Mouse (Mus musculus) C2C12 (cell line): ENCODE data around the gene Trappc3l. TPM values are rescaled to one million over a fixed set of nuclear protein-coding genes. Genes with fewer than 3 reads are reported as not detected.
A peak's percentile ranks its signal among the peaks of the same experiment; 100 is the strongest.

Experiments
- H3K27me3 ChIP-seq: one replicate; pipeline ENCODE4 v1.6.1; 2011; ENCODE audit not compliant: control insufficient read depth, insufficient read depth, insufficient read length
- H3K36me3 ChIP-seq: one replicate; pipeline ENCODE4 v1.6.1; 2011; ENCODE audit not compliant: control insufficient read depth, insufficient read depth
- H3K4me3 ChIP-seq: one replicate; pipeline ENCODE4 v1.5.1; 2011; ENCODE audit warnings: mild to moderate bottlenecking, control low read depth; ENCODE audit not compliant: poor library complexity, insufficient read depth, severe bottlenecking
- H3K79me2 ChIP-seq: one replicate; pipeline ENCODE4 v1.6.1; 2011; ENCODE audit not compliant: control insufficient read depth, insufficient read depth
- H3K79me3 ChIP-seq: one replicate; pipeline ENCODE4 v1.6.1; 2011; ENCODE audit warnings: low read depth, control low read depth
- H3ac ChIP-seq: one replicate; pipeline ENCODE3; 2011; ENCODE audit warnings: low read depth; ENCODE audit not compliant: control insufficient read depth, insufficient read length
- CEBPB ChIP-seq: IDR thresholded peaks from one replicate; pipeline ENCODE4 v1.6.1; 2011; ENCODE audit warnings: low read depth, mild to moderate bottlenecking, control low read depth, moderate library complexity
- CTCF ChIP-seq: IDR thresholded peaks from one replicate; pipeline ENCODE4 v1.5.1; 2011; ENCODE audit not compliant: control insufficient read depth, insufficient read depth, insufficient read length
- FOSL1 ChIP-seq: IDR thresholded peaks from one replicate; pipeline ENCODE4 v1.8.0; 2011; ENCODE audit warnings: mild to moderate bottlenecking, low read length; ENCODE audit not compliant: poor library complexity, insufficient read depth, severe bottlenecking
- MAX ChIP-seq: IDR thresholded peaks from one replicate; pipeline ENCODE4 v1.6.1; 2011; ENCODE audit warnings: mild to moderate bottlenecking, control low read depth
- MYOD1 ChIP-seq: IDR thresholded peaks from one replicate; pipeline ENCODE4 v1.6.1; 2011; ENCODE audit warnings: low read depth; ENCODE audit not compliant: control insufficient read depth, insufficient read length
- MYOG ChIP-seq: IDR thresholded peaks from one replicate; pipeline ENCODE4 v1.6.1; 2011; ENCODE audit not compliant: control insufficient read depth, insufficient read length; ENCODE audit errors: extremely low read depth
- USF1 ChIP-seq: IDR thresholded peaks from one replicate; pipeline ENCODE4 v1.6.1; 2011; ENCODE audit warnings: low read depth, mild to moderate bottlenecking, control low read depth, moderate library complexity
- polyA plus RNA-seq: library from polyadenylated mRNA; unstranded; fragments of >200 nt; fragmentation: generic; extraction: Trizol; gene quantifications from one replicate; pipeline ENCODE4 v1.2.1, GENCODE M21; 2012; ENCODE audit warnings: missing spikeins

Trappc3l gene
- polyA plus RNA-seq, 1 experiment, result not detected

DNA sequence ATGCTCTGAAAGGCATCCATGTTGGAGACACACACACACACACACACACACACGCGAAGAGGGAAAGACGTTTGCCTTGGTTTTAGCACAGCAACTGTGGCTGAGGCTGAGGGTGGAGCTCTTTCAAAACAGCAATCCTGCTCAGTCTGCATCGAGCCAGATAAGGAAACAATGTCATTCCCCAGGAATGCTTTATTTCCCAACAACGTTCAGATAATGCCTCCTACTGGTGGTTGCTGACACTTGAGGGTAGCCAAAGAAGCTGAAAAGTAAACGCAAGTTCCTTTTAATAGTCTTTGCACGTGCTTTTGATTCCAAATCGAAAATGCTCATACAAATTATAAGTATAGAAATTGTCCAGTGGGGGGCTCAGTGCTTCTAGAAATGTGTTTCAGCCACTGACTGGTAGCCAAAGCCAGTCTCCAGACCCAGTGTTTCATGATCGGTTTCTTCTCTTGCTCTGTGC is 59.1 kb downstream of the Trappc3l start, which contains the start of gene Calhm5:
Calhm5 (minus strand) TSS at position 102 of the 466 bp plus-strand sequence.
- Histone ChIP-seq H3ac (no peak within 1 kb of the TSS), H3K27me3 (no peaks in the 10 kb centered on the region), H3K4me3 (no peak within 1 kb of the TSS), H3K79me3 (no peaks in the 10 kb centered on the region), H3K36me3 (no peaks in the 10 kb centered on the region), H3K79me2 (no peaks in the 10 kb centered on the region)
- peak; percentile 9 for TF ChIP-seq MAX
- TF ChIP-seq CTCF, result peak; percentile 31
- TF ChIP-seq FOSL1, result no peak
- TF ChIP-seq CEBPB, result peak; percentile 70
- no peak for TF ChIP-seq USF1
- TF ChIP-seq MYOG, result no peak
- no peak for TF ChIP-seq MYOD1

DNA sequence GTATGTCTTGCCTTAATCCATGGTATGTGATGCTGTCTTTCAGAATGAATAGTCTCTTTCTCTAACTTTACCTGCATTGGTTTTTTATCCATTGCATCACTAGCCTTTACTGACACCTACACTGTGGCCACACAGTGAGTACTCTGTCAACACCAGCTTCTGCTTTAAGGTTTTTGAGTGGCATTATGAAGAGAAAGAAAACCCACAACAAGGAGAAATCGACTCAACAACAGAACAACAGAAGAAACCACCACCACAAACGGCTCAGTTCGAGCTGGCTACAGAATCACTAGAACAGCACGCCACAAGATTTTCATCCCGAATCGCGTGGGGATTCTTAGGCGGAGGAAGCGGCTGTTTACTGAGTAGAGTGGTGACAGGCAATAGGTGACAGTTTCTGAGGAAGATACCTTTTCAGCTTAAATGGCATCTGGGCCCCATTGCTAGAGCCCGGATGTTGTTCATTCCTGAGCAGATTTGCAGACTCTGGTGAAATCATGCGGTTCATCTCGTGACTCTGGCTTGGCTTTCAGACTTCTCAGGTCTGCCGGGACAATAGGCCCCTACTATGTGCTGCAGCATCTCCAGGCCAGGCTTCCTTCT is 73.6 kb downstream of the Trappc3l start:
- TF ChIP-seq MAX (no peak), USF1 (no peak), CTCF (no peak), MYOD1 (no peak), MYOG (no peak)
- Histone ChIP-seq H3K79me3 (no peaks in the 10 kb centered on the region), H3K4me3 (no peak overlapping the region), H3K79me2 (no peaks in the 10 kb centered on the region), H3ac (no peak overlapping the region), H3K27me3 (no peaks in the 10 kb centered on the region), H3K36me3 (no peaks in the 10 kb centered on the region)

GRCm38 (mm10) chr10:34111964-34112738 is 74.8 kb downstream of the Trappc3l start:
- H3K36me3 ChIP-seq, result no peaks in the 10 kb centered on the region
- TF ChIP-seq MYOG (no peak), CTCF (no peak), MAX (no peak), MYOD1 (no peak), USF1 (no peak), FOSL1 (no peak), CEBPB (no peak)

GRCm38 (mm10) chr10:34117131-34117530 is 79.7 kb downstream of the Trappc3l start:
- Histone ChIP-seq H3K36me3 (no peaks in the 10 kb centered on the region), H3ac (no peak overlapping the region), H3K79me2 (no peaks in the 10 kb centered on the region), H3K27me3 (no peaks in the 10 kb centered on the region), H3K79me3 (no peaks in the 10 kb centered on the region), H3K4me3 (no peak overlapping the region)
- TF ChIP-seq CEBPB (no peak), FOSL1 (no peak), MYOG (no peak), MAX (no peak), MYOD1 (no peak), CTCF (no peak), USF1 (no peak)

More at GRCm38 (mm10) chr10:34111964-34112738, 74.8 kb downstream of the Trappc3l start:
- Histone ChIP-seq H3K4me3 (no peak overlapping the region), H3K79me3 (no peaks in the 10 kb centered on the region), H3K27me3 (no peaks in the 10 kb centered on the region), H3K79me2 (no peaks in the 10 kb centered on the region), H3ac (no peak overlapping the region)

DNA sequence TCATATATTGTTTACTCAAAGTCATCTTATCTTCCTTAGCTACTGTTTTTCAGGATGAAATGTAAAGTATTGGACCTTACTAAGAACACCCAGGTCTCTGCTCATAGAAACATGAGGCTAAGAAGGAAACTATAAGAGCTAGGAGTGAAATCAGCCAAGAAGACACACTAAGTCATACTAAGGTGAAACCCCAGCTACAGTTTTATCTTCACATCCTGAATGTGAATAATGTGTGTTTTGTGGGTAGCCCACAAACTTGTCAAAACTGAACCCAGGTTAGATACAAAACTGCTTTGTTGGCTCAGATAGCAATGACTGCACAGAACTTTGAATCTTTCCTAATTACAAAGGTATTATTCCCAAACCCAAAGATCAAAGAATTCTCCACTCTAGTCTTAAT is 80.4 kb downstream of the Trappc3l start:
- Histone ChIP-seq H3K36me3 (no peaks in the 10 kb centered on the region), H3ac (no peak overlapping the region), H3K27me3 (no peaks in the 10 kb centered on the region), H3K4me3 (no peak overlapping the region), H3K79me2 (no peaks in the 10 kb centered on the region), H3K79me3 (no peaks in the 10 kb centered on the region)
- no peak for TF ChIP-seq USF1

DNA sequence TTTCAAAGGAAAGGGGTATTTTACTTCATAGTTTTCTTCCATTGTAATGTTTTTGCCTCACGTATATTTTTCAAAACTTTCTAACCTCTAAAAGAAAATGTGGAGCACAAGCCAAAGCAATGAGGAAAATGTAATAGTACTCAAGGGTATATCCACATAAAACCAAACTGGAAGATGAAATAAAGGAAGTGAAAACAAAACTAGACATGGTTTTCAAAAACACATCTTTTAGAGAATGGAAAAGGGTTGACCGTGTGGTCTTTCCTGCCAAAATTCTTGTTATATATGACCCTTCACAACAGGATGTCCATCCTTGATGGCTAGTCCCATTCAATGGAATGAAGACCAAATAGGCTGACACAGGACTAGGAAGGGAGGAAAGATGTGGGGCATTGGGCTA is 81.0 kb downstream of the Trappc3l start:
- H3K27me3 ChIP-seq, result no peaks in the 10 kb centered on the region
- TF ChIP-seq CTCF, result no peak
- TF ChIP-seq MYOD1, result no peak
- H3K36me3 ChIP-seq, result no peaks in the 10 kb centered on the region
- H3K4me3 ChIP-seq, result no peak overlapping the region
- no peak overlapping the region for H3ac ChIP-seq
- no peaks in the 10 kb centered on the region for H3K79me2 ChIP-seq
- no peaks in the 10 kb centered on the region for H3K79me3 ChIP-seq
